21 mouse cellular contexts compared by ENCODE assay signal in genomic region chr11:21988398-21988946, GRCm38 (mm10). TPM values are rescaled to one million over a fixed set of nuclear protein-coding genes. Genes with fewer than 3 reads are reported as not detected.
"Had no signal": no experiment of that assay in that cellular context is flagged by ENCODE, and none has a peak within 500 bp of the region (broad histone marks: within the 10 kb centered on the region; RNA-seq: fewer than 3 reads in every experiment).

No protein-coding gene starts in this region.

- H3K36me3 ChIP-seq: lung, embryonic 15.5 days; midbrain, embryonic 13.5 days; midbrain, embryonic 15.5 days; neural tube, embryonic 12.5 days; stomach, embryonic 15.5 days had no signal

- H3K4me3 ChIP-seq: lung, embryonic 15.5 days; megakaryocyte, embryonic 14.5 days; midbrain, embryonic 13.5 days; midbrain, embryonic 15.5 days; neural tube, embryonic 12.5 days; stomach, embryonic 15.5 days had no signal

- DNase-seq: liver, postnatal 0 days; lung, adult 2 months; lung, postnatal 14 days; lung, postnatal 36 days; right cerebral cortex, postnatal 14 days; thymus, adult 2 months; thymus, postnatal 36 days had no signal

- H3K9me3 ChIP-seq: lung, embryonic 15.5 days; midbrain, embryonic 13.5 days; midbrain, embryonic 15.5 days; neural tube, embryonic 12.5 days; stomach, embryonic 15.5 days had no signal

- H3K4me2 ChIP-seq: lung, embryonic 15.5 days; midbrain, embryonic 11.5 days; midbrain, embryonic 13.5 days; midbrain, embryonic 15.5 days; neural tube, embryonic 12.5 days; stomach, embryonic 15.5 days had no signal

- H3K27ac ChIP-seq: lung, embryonic 15.5 days; macrophage; midbrain, embryonic 13.5 days; midbrain, embryonic 15.5 days; neural tube, embryonic 12.5 days; stomach, embryonic 15.5 days; stomach, postnatal 0 days had no signal

- H3K9ac ChIP-seq: liver, postnatal 0 days; lung, embryonic 15.5 days; midbrain, embryonic 13.5 days; midbrain, embryonic 15.5 days; neural tube, embryonic 12.5 days; stomach, embryonic 15.5 days had no signal

- ATAC-seq: liver, postnatal 0 days; lung, postnatal 0 days; midbrain, embryonic 13.5 days; midbrain, embryonic 15.5 days had no signal

RNA-seq across cellular contexts. Expression of gene Otx1, which starts 14.2 kb away (rescaled TPM):
- total RNA-seq: megakaryocyte progenitor cell, adult 5-6 weeks; monocyte, adult 5-6 weeks; neutrophil, adult 5-6 weeks had no signal
- polyA plus RNA-seq: liver, postnatal 0 days; macrophage; neural tube, embryonic 12.5 days; spleen, adult 2 months; stomach, postnatal 0 days had no signal
